Mouse (Mus musculus) Patski (cell line): ENCODE measurements around the gene Vstm2a. TPM values are rescaled to one million over a fixed set of nuclear protein-coding genes. Genes with fewer than 3 reads are reported as not detected.
A peak's percentile ranks its signal among the peaks of the same experiment; 100 is the strongest.

Experiments used
- ATAC-seq: fragments of 100-300 bp; one replicate; pipeline ENCODE4 v1.8.0; 2021
- CTCF ChIA-PET: fragments of 350-600 bp; sonication (Branson Sonifier 250); formaldehyde crosslinking; loops from one replicate; lab custom pipeline; 2022; ENCODE audit warnings: inconsistent platforms; lab: Charles Lee
- POLR2A ChIA-PET: fragments of 350-600 bp; sonication (Branson Sonifier 250); formaldehyde crosslinking; loops from one replicate; lab custom pipeline; 2022; ENCODE audit warnings: antibody characterized with exemption, inconsistent platforms; lab: Charles Lee
- DNase-seq: peaks from one replicate; pipeline ENCODE4 v3.0.0-alpha.2; 2011; ENCODE audit warnings: low read depth, low spot score
- H3K27me3 ChIP-seq: fragments of 371-371 bp; one replicate; pipeline ENCODE4 v1.5.1; 2021
- CTCF ChIP-seq: fragments of 100-300 bp; IDR thresholded peaks from one replicate; pipeline ENCODE4 v1.5.1; 2021
- in situ Hi-C: fragments of 300-500 bp; cut with MboI; formaldehyde crosslinking; loops from 3 replicates; pipeline ENCODE4 v1.11.1; 2018; ENCODE audit warnings: low pct_unique_long_range_greater_than_20kb, mixed read lengths
- polyA plus RNA-seq: library from polyadenylated mRNA; unstranded; gene quantifications from one replicate; pipeline ENCODE4 v1.2.3, GENCODE M21; 2021

The Vstm2a gene
- not detected for polyA plus RNA-seq

DNA sequence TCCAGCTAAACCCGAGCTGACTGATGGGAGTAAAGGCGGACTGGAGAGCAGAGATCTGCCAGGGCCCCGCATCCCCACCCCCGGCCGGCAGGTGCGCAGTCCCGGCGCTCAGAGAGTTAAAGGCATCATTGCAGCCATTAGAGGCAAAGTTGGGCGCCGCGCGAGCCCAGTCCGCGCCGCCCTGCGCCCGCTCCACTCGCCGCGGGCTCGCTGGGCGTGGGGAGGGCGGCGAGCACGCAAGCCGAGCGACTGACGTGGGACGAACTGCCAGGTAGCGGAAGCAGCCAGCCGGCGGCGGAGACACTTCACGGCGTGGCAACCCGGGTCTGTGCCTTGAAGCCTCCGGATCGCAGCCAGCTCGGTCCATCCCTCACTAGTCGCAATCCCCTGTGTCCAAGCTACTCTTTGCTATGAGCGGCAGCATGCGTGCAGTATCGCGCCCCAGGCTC is at the start of gene Vstm2a:
Gene Vstm2a (plus strand): TSS at position 252 of the 449 bp plus-strand sequence.
- DNase-seq: no peak
- no peak for ATAC-seq
- POLR2A ChIA-PET: no interaction called here
- peaks cover 83% of the 10 kb centered on the region for H3K27me3 ChIP-seq
- in situ Hi-C loops: no loop called here
- CTCF ChIA-PET: no interaction called here
- TF ChIP-seq CTCF: no peak

DNA sequence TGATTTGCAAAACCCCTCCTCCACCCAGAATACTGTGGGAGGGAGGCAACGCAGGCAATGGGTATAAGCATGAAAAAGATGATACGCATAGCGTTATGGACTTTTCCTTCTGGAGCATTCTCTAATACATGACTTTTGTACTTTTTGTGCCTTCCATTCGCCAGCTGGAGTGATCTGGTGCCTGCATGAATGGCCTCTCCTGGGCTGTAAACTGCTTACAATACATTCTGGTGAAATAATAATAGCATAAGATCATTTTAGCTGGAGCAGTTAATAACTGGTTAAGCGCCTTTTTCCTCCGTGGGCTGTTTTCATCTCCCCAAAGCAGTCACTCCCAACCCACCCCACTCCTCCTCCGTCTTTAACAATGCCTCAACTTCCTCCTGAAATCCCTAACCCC is 513 bp upstream of the Vstm2a start:
- in situ Hi-C loops: no loop called here
- TF ChIP-seq CTCF: no peak
- CTCF ChIA-PET: no interaction called here

DNA sequence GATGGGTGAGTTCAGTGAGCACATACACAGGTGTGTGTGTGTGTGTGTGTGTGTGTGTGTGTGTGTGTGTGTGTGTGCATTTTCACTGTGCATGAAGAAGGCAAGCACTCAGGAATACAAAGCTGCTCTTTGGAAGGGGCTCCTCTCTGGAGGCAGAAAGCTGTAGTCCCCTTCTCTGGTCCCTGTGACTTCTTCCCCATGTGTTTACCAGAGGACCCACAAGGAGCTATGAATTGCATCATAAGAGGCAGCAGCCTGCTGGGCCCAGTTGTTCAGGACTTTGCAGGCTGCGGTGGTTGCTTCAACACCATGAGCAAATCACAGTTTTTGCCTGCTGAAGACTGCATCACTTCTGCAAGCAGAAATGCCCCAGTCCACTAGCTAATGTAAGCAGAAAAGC is 776 bp downstream of the Vstm2a start:
- ATAC-seq (no peak), DNase-seq (no peak)
- CTCF ChIA-PET: no interaction called here
- POLR2A ChIA-PET: no interaction called here
- TF ChIP-seq CTCF: no peak
- in situ Hi-C loops: no loop called here
- peaks cover 79% of the 10 kb centered on the region for H3K27me3 ChIP-seq

More for the DNA sequence above, 513 bp upstream of the Vstm2a start:
- POLR2A ChIA-PET: no interaction called here
- DNase-seq (no peak), ATAC-seq (no peak)
- H3K27me3 ChIP-seq: peaks cover 82% of the 10 kb centered on the region

DNA sequence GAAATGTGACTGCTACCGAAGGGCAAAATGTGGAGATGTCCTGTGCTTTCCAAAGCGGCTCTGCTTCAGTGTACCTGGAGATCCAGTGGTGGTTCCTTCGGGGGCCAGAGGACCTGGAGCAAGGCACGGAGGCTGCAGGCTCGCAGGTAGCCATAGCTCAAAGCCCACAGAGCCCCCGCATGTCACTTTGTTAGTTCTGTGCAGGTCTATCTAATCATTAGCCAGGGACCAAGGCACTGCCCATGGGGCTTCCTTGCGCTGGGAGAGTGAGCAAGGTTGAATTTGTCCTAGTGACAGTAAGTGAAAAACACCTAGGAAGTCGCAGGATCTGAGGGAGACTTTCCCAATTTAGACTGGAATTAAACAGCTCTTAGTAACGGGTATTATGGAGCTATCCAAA is 2.4 kb downstream of the Vstm2a start:
- DNase-seq (no peak), ATAC-seq (no peak)
- TF ChIP-seq CTCF: no peak
- H3K27me3 ChIP-seq: peaks cover 75% of the 10 kb centered on the region
- ChIA-PET CTCF (no interaction called here), POLR2A (no interaction called here)
- in situ Hi-C loops: loop anchor here (10.0 kb wide), 1 partner anchor 155 kb away; no protein-coding TSS in a partner anchor

DNA sequence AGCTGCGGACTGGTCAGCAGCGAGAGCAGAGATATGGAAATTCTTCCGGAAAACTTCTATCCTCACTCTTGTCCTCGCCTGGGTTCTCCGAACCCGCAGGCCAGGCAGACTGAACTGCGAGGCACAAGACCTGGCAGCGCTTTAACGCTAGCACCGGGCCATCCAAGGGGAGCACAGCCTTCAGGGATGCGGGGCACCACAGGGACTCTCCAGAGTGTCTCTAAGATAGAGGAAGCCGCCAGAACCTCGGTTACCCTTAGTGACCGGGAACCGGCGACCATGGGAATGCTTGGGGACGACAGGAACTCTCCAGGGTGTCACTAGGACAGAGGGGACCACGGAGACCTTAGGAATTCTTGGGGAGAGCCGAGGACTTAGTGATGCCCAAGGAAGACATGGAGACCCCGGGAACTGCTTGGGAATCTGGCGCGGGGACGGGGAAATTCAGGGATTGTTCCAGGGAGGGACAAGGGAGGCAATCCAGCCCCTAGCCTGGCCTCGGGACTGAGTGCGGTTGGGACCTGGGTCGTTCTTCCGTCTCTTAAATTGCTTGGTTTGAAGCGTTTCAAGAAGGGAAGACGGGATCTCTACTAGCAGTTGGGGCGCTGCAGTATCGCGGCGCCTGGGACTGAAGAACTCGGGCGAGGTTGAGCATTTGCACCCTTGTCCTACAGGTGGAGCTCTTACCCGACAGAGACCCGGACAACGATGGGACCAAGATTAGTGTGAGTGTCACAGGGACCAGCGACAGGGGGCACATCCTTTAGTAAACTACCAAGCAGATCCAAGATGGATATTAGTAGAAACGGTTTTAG is 3.4 kb downstream of the Vstm2a start:
- in situ Hi-C loops: loop anchor here (10.0 kb wide), 1 partner anchor 154 kb away; no protein-coding TSS in a partner anchor
- H3K27me3 ChIP-seq: peaks cover 73% of the 10 kb centered on the region
- peak; percentile 72 for TF ChIP-seq CTCF
- ChIA-PET POLR2A (no interaction called here), CTCF (no interaction called here)
- DNase-seq (no peak), ATAC-seq (peak; percentile 80)

DNA sequence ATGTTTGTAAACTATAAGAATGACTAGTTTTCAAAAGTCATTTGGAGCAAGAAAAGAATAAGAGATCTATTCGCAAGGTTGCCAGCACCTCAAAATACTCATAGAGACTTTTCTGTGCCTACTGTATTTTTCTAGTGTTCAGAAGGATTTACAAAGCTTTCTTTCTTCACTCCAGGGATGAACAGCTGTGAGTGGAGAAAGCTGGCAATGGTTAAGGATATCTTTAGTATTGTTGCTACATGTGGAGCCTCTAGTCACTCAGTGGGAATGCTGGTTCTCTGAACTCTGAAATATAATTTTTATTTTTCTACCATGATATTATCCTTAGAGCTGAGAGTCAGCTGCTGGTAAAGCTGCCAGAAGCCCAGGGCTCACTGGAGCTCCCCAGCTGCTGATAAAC is 10.9 kb downstream of the Vstm2a start:
- ATAC-seq (no peak), DNase-seq (no peak)
- POLR2A ChIA-PET: no interaction called here
- H3K27me3 ChIP-seq: peaks cover 46% of the 10 kb centered on the region
- TF ChIP-seq CTCF: no peak
- in situ Hi-C loops: loop anchor here (10.0 kb wide), 1 partner anchor 146 kb away; no protein-coding TSS in a partner anchor
- CTCF ChIA-PET: no interaction called here

DNA sequence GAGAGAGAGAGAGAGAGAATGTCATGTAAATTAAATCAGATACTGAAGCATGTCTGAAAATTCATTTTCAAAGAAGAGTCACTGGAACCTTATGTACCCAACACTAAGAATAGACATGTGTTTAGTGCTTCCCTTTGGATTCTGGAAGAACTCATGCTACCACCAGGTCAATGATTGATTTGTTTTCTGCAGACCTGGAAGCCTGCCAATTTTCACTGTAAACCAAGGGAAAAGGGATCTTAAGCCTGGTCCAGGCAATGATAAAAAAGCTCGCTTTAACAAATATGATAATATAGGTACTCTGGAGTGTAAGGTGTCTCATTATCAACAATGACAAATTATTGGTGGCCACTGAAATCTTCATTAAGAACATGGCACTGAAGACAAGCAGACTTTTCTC is 32.9 kb downstream of the Vstm2a start:
- in situ Hi-C loops: no loop called here
- POLR2A ChIA-PET: no interaction called here

DNA sequence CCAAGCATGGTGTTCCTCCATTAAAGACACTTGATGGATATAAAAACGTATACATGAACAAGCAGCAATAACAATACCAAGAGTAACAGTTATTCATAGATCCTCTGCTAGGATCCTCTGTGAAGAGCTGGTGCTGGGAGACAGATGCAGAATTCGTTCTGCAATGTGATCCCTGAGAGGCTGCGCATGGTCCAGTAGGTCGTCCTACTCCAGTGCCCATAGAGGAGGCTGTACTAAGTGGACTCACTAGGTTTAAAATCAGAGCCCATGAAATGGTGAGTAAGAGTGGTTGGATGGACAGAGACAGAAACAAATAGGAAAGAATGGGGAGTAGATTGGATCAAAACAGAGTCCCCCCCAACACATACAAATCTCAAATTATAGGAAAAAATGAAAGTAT is 35.4 kb downstream of the Vstm2a start:
- TF ChIP-seq CTCF: no peak
- ChIA-PET CTCF (no interaction called here), POLR2A (no interaction called here)
- H3K27me3 ChIP-seq: peaks cover 9% of the 10 kb centered on the region
- DNase-seq (no peak), ATAC-seq (no peak)
- in situ Hi-C loops: no loop called here

More for the DNA sequence above, 32.9 kb downstream of the Vstm2a start:
- TF ChIP-seq CTCF: no peak
- DNase-seq (no peak), ATAC-seq (no peak)
- CTCF ChIA-PET: no interaction called here
- peaks cover 12% of the 10 kb centered on the region for H3K27me3 ChIP-seq

DNA sequence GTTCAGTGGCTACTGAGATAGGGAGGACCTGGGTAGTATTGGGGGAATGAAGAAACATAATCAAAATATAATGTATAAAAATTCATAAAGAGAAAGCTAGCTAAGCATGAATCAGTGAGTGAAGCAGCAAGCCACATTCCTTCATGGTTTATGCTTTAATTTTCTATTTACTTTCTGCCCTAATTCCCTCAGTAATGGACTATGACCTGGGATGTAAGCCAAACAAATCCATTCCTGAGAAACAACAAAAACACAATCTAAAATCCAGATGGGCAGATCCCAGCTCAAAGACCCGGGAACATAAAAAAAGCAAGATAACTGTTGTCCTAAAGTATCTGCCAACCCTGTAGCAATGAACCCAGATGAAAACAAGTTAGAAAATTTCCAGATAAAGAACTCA is 39.0 kb downstream of the Vstm2a start:
- in situ Hi-C loops: no loop called here
- POLR2A ChIA-PET: no interaction called here
- DNase-seq (no peak), ATAC-seq (no peak)
- CTCF ChIA-PET: interaction anchor here (1.1 kb wide), 1 partner anchor 14 kb away, joined by 3 read pairs; no protein-coding TSS in a partner anchor
- TF ChIP-seq CTCF: no peak
- peaks cover 21% of the 10 kb centered on the region for H3K27me3 ChIP-seq

DNA sequence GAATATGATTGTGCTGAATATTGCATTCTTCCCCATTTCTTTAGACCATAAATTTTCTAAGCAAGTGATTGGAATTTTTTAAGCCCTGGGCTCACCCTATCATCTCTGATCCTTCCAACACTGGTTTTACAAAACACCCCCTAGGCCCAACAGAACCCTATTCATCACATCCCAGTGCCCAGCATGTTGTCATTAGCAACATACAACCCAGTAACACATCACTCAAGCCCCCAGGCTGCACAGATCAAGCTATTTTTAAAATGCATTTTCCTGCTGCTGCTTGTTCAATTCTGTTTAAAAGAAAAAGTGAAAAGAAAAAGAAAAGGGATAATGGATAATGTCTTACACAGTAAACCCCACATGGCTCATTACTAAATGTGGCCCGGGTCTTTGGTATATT is 42.0 kb downstream of the Vstm2a start:
- no peak for DNase-seq
- no peak for TF ChIP-seq CTCF
- CTCF ChIA-PET: no interaction called here

DNA sequence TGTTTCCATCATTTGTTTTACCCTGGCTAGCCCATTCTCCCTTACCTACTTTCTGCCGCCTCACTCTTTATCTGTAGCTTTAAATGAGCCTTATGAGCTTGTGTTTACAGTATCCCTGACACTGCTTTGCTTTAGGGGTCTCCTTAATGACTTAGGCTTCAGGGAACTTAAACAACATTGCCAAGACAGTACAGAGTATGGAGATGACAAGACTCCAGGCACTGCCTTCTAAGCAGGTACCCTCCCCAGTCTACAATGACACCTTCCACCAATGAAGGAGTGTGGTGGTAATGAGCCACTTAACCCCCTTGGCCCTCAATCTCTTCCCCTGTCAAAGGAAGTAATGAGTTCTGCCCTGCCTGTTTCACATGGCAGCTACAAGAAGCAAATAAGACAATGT is 42.4 kb downstream of the Vstm2a start:
- in situ Hi-C loops: no loop called here
- TF ChIP-seq CTCF: no peak
- POLR2A ChIA-PET: no interaction called here
- ATAC-seq: no peak
- DNase-seq: no peak
- peaks cover 15% of the 10 kb centered on the region for H3K27me3 ChIP-seq
- CTCF ChIA-PET: no interaction called here

More for the DNA sequence above, 42.0 kb downstream of the Vstm2a start:
- POLR2A ChIA-PET: no interaction called here
- peaks cover 15% of the 10 kb centered on the region for H3K27me3 ChIP-seq
- no peak for ATAC-seq
- in situ Hi-C loops: no loop called here
